Mouse (Mus musculus): ENCODE results near the gene Napepld. TPM values are rescaled to one million over a fixed set of nuclear protein-coding genes. Genes with fewer than 3 reads are reported as not detected.

The Napepld gene
- polyA plus RNA-seq (2015; fragmentation: Nextera tagmentation; extraction: Ambion mirVana): 2.1 and 3.3 TPM in 2 replicates

GRCm38 (mm10) chr5:21701351-21702008, at the start of gene Napepld:
Gene Napepld (minus strand): TSS chr5:21701396.
- H3K4me2 ChIP-seq: peak within 1 kb of the TSS; percentile 63
- under 1% methylated on average over 54 of the region's 59 CpGs for WGBS
- peak within 1 kb of the TSS; percentile 97 for H3K9ac ChIP-seq (replicated peaks)
- peak within 1 kb of the TSS; percentile 72 for H3K4me3 ChIP-seq (replicated peaks)
- H3K9me3 ChIP-seq (replicated peaks): no peaks in the 10 kb centered on the region
- ATAC-seq (ENCODE audit: low FRiP score): peak; percentile 99
- no peaks in the 10 kb centered on the region for H3K36me3 ChIP-seq
- H3K4me1 ChIP-seq: peaks cover 7% of the 10 kb centered on the region; the same call in 1 of the 2 replicates
- no peaks in the 10 kb centered on the region for H3K27me3 ChIP-seq (replicated peaks)
- peak within 1 kb of the TSS; percentile 99 for H3K27ac ChIP-seq (replicated peaks)

- WGBS: 96% methylated on average over 8 of the region's 8 CpGs
- Histone ChIP-seq H3K9me3 (replicated peaks) (no peaks in the 10 kb centered on the region), H3K4me1 (no peaks in the 10 kb centered on the region), H3K27ac (replicated peaks) (no peak overlapping the region), H3K27me3 (replicated peaks) (no peaks in the 10 kb centered on the region), H3K9ac (replicated peaks) (no peak overlapping the region), H3K4me2 (no peak overlapping the region), H3K4me3 (replicated peaks) (no peak overlapping the region), H3K36me3 (peaks cover 93% of the 10 kb centered on the region)
- no peak for ATAC-seq (ENCODE audit: low FRiP score)
Observed at GRCm38 (mm10) chr5:21745966-21746365, 44.8 kb upstream of the Napepld start.

- no peak overlapping the region for H3K9ac ChIP-seq (replicated peaks)
- ATAC-seq (ENCODE audit: low FRiP score): no peak
Observed at GRCm38 (mm10) chr5:21744651-21745050, 43.5 kb upstream of the Napepld start.

GRCm38 (mm10) chr5:21743606-21744005, 42.4 kb upstream of the Napepld start:
- peaks cover 91% of the 10 kb centered on the region for H3K36me3 ChIP-seq
- no peak overlapping the region for H3K27ac ChIP-seq (replicated peaks)
- no peaks in the 10 kb centered on the region for H3K4me1 ChIP-seq
- no peak overlapping the region for H3K9ac ChIP-seq (replicated peaks)
- no peak for ATAC-seq (ENCODE audit: low FRiP score)
- H3K4me2 ChIP-seq: no peak overlapping the region
- H3K9me3 ChIP-seq (replicated peaks): no peaks in the 10 kb centered on the region
- H3K4me3 ChIP-seq (replicated peaks): no peak overlapping the region
- H3K27me3 ChIP-seq (replicated peaks): no peaks in the 10 kb centered on the region
- WGBS: 94% methylated on average over 10 of the region's 10 CpGs

More at GRCm38 (mm10) chr5:21744651-21745050, 43.5 kb upstream of the Napepld start:
- no peak overlapping the region for H3K4me3 ChIP-seq (replicated peaks)
- H3K27ac ChIP-seq (replicated peaks): no peak overlapping the region
- H3K9me3 ChIP-seq (replicated peaks): no peaks in the 10 kb centered on the region
- H3K4me1 ChIP-seq: no peaks in the 10 kb centered on the region
- peaks cover 93% of the 10 kb centered on the region for H3K36me3 ChIP-seq
- no peak overlapping the region for H3K4me2 ChIP-seq
- no peaks in the 10 kb centered on the region for H3K27me3 ChIP-seq (replicated peaks)

DNA sequence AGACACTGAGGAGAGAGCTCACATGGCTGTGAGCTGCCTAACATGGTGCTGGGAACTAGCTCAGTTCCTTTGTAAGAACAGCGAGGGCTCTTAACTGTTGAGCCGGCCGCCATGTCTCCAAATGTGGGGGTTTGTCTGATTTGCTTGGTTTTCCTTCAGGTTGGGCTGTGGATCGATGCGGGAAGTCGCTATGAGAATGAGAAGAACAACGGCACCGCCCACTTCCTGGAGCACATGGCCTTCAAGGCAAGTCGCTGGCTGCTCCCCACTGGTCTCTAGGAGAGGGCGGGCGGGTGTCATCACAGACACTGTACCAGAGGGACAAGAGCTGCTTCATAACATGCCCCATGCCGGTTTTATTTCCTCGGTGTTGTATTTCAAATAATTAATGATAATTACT, 38.7 kb upstream of the Napepld start:
- H3K4me1 ChIP-seq: peaks cover 13% of the 10 kb centered on the region
- ATAC-seq (ENCODE audit: low FRiP score): no peak
- H3K4me3 ChIP-seq (replicated peaks): no peak overlapping the region
- no peak overlapping the region for H3K9ac ChIP-seq (replicated peaks)
- peaks cover 57% of the 10 kb centered on the region for H3K36me3 ChIP-seq
- H3K9me3 ChIP-seq (replicated peaks): no peaks in the 10 kb centered on the region
- 92% methylated on average over 13 of the region's 13 CpGs for WGBS
- H3K4me2 ChIP-seq: no peak overlapping the region
- H3K27me3 ChIP-seq (replicated peaks): no peaks in the 10 kb centered on the region
- H3K27ac ChIP-seq (replicated peaks): no peak overlapping the region

DNA sequence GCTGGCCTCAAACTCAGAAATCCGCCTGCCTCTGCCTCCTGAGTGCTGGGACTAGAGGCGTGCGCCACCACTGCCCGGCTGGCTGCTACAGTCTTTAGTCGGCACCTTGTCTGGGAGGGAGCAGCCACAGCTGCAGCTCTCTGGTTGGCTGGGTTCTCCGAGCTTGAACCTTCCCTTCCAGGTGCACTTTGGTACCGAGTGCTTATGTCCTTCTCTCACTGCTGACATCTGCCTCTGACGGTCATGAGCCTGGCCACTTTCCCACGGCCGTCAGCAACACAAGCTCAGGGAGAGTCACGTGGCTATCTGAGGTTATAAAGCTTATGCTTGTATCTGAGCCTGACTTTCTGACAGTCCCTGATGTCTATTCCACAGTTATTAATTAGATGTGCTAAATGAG, 37.9 kb upstream of the Napepld start:
- peaks cover 13% of the 10 kb centered on the region for H3K4me1 ChIP-seq
- 92% methylated on average over 11 of the region's 11 CpGs for WGBS
- H3K27me3 ChIP-seq (replicated peaks): no peaks in the 10 kb centered on the region
- no peak overlapping the region for H3K4me2 ChIP-seq
- no peak overlapping the region for H3K27ac ChIP-seq (replicated peaks)
- no peak overlapping the region for H3K9ac ChIP-seq (replicated peaks)
- H3K36me3 ChIP-seq: peaks cover 49% of the 10 kb centered on the region
- H3K9me3 ChIP-seq (replicated peaks): no peaks in the 10 kb centered on the region
- no peak for ATAC-seq (ENCODE audit: low FRiP score)
- no peak overlapping the region for H3K4me3 ChIP-seq (replicated peaks)

DNA sequence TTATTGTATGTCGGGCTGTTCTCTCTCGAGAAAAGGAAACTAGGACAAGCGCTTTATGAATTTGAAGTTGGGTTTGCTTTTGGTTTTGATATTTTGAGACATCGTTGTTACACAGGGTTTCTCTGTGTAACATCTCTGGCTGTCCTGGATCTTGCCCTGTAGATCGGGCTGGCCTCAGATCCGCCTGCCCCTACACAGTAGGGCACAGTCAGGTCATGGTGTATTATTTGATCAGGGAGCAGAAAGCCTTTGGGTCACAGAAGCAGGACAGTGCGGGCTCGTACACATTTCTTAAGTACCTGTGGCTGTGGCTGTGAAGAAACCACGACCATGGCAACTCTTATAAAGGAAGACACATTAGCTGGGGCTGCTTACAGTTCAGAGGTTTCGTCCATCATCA, 36.4 kb upstream of the Napepld start:
- Histone ChIP-seq H3K27me3 (replicated peaks) (no peaks in the 10 kb centered on the region), H3K4me1 (peaks cover 25% of the 10 kb centered on the region), H3K27ac (replicated peaks) (peak overlapping the region; percentile 88), H3K4me3 (replicated peaks) (peak overlapping the region; percentile 97), H3K36me3 (peaks cover 34% of the 10 kb centered on the region), H3K9me3 (replicated peaks) (no peaks in the 10 kb centered on the region), H3K4me2 (peak overlapping the region; percentile 81), H3K9ac (replicated peaks) (peak overlapping the region; percentile 94)
- no peak for ATAC-seq (ENCODE audit: low FRiP score)
- WGBS: 26% methylated on average over 10 of the region's 10 CpGs

GRCm38 (mm10) chr5:21736956-21737585, 35.9 kb upstream of the Napepld start, which contains the start of gene Pmpcb:
Gene Pmpcb (plus strand): TSS chr5:21737141.
- H3K27ac ChIP-seq (replicated peaks): peak within 1 kb of the TSS; percentile 88
- H3K27me3 ChIP-seq (replicated peaks): no peaks in the 10 kb centered on the region
- H3K36me3 ChIP-seq: peaks cover 30% of the 10 kb centered on the region
- WGBS: under 1% methylated on average over 42 of the region's 42 CpGs
- peak within 1 kb of the TSS; percentile 94 for H3K9ac ChIP-seq (replicated peaks)
- H3K4me3 ChIP-seq (replicated peaks): peak within 1 kb of the TSS; percentile 97
- H3K4me1 ChIP-seq: peaks cover 29% of the 10 kb centered on the region
- ATAC-seq (ENCODE audit: low FRiP score): peak; percentile 88
- H3K9me3 ChIP-seq (replicated peaks): no peaks in the 10 kb centered on the region
- H3K4me2 ChIP-seq: peak within 1 kb of the TSS; percentile 81

DNA sequence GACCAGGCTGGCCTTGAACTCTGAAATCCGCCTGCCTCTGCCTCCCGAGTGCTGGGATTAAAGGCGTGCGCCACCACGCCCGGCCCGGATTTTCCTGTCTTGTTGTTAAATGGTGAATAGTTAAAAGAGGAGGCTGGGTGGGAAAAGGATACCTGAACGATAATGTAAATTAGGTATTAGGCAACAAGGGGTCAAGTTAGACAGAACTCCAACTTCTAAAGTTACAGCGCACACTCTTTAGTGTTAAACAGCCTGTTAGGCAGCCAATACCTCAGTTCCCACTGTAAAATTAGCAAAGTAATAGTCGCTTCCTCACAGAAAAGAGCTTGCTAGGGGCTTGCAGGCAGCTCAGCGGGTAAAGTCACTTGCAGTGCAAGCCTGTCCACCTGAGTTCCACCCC, 34.9 kb upstream of the Napepld start:
- H3K27me3 ChIP-seq (replicated peaks): no peaks in the 10 kb centered on the region
- H3K36me3 ChIP-seq: peaks cover 20% of the 10 kb centered on the region
- H3K9me3 ChIP-seq (replicated peaks): no peaks in the 10 kb centered on the region
- H3K4me3 ChIP-seq (replicated peaks): no peak overlapping the region
- H3K27ac ChIP-seq (replicated peaks): no peak overlapping the region
- H3K9ac ChIP-seq (replicated peaks): no peak overlapping the region
- no peak for ATAC-seq (ENCODE audit: low FRiP score)
- H3K4me1 ChIP-seq: peaks cover 29% of the 10 kb centered on the region
- 91% methylated on average over 11 of the region's 11 CpGs for WGBS
- no peak overlapping the region for H3K4me2 ChIP-seq

DNA sequence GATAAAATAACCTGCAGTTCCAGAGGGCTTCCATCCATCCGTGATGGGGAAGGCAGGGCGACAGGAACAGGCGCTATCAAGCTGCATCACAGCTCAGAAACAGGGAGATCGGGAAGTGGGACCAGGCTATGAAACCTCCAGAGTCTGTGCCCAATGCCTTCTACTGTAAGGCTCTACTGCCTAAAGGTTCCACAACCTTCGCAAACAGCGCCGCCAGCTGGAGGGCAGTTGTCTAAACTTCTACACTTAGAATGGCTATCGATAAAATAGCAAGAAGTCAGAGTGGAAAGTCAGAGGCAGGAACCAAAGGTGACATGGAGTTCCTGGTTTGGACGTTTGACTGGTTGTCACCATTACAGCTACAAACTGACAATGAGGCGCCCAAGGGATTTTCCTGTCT, 34.4 kb upstream of the Napepld start:
- Histone ChIP-seq H3K27ac (replicated peaks) (no peak overlapping the region), H3K9me3 (replicated peaks) (no peaks in the 10 kb centered on the region), H3K4me3 (replicated peaks) (no peak overlapping the region; the same call in 1 of the 2 replicates), H3K4me2 (peak overlapping the region; percentile 22; the same call in 1 of the 2 replicates), H3K4me1 (peaks cover 29% of the 10 kb centered on the region), H3K27me3 (replicated peaks) (no peaks in the 10 kb centered on the region), H3K36me3 (peaks cover 19% of the 10 kb centered on the region), H3K9ac (replicated peaks) (no peak overlapping the region)
- ATAC-seq (ENCODE audit: low FRiP score): no peak
- 35% methylated on average over 10 of the region's 10 CpGs for WGBS

GRCm38 (mm10) chr5:21735100-21735499, 33.9 kb upstream of the Napepld start:
- WGBS: 80% methylated on average over 20 of the region's 20 CpGs
- Histone ChIP-seq H3K9me3 (replicated peaks) (no peaks in the 10 kb centered on the region), H3K9ac (replicated peaks) (no peak overlapping the region), H3K27ac (replicated peaks) (no peak overlapping the region), H3K4me1 (peaks cover 29% of the 10 kb centered on the region), H3K27me3 (replicated peaks) (no peaks in the 10 kb centered on the region), H3K36me3 (peaks cover 14% of the 10 kb centered on the region), H3K4me3 (replicated peaks) (no peak overlapping the region; the same call in 1 of the 2 replicates), H3K4me2 (peak overlapping the region; percentile 22; the same call in 1 of the 2 replicates)
- ATAC-seq (ENCODE audit: low FRiP score): no peak

DNA sequence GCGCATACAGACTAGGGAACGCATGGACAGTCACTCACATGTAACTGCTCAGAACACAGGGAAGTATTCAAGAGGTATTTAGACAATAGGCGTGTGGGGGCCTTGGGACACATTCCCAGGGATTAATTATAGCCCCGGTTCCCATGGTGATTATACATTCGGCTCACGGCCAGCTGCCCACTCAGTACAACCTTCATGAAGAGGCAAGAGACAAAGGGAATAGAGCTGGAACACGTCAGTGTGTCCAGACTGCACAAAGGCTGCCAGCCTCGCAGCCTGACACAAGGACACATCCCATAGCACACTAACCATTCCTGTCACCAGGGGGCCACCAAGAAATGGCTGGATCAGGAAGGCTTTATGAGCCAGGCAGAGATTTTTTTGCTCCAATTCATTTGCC, 31.7 kb upstream of the Napepld start:
- H3K9me3 ChIP-seq (replicated peaks): no peaks in the 10 kb centered on the region
- WGBS: 12% methylated on average over 8 of the region's 8 CpGs
- peaks cover 23% of the 10 kb centered on the region for H3K4me1 ChIP-seq
- peak overlapping the region; percentile 25 for H3K4me2 ChIP-seq
- H3K27ac ChIP-seq (replicated peaks): peak overlapping the region; percentile 81
- H3K9ac ChIP-seq (replicated peaks): 0 out of 2 replicates have a peak overlapping the region, but pooled peaks have one; percentile 7
- no peaks in the 10 kb centered on the region for H3K36me3 ChIP-seq
- no peaks in the 10 kb centered on the region for H3K27me3 ChIP-seq (replicated peaks)
- ATAC-seq (ENCODE audit: low FRiP score): peak; percentile 76
- no peak overlapping the region for H3K4me3 ChIP-seq (replicated peaks)

Measured in neural tube, embryonic 15.5 days (tissue).